Mouse (Mus musculus): ENCODE results near the gene Gm20708.

DNA sequence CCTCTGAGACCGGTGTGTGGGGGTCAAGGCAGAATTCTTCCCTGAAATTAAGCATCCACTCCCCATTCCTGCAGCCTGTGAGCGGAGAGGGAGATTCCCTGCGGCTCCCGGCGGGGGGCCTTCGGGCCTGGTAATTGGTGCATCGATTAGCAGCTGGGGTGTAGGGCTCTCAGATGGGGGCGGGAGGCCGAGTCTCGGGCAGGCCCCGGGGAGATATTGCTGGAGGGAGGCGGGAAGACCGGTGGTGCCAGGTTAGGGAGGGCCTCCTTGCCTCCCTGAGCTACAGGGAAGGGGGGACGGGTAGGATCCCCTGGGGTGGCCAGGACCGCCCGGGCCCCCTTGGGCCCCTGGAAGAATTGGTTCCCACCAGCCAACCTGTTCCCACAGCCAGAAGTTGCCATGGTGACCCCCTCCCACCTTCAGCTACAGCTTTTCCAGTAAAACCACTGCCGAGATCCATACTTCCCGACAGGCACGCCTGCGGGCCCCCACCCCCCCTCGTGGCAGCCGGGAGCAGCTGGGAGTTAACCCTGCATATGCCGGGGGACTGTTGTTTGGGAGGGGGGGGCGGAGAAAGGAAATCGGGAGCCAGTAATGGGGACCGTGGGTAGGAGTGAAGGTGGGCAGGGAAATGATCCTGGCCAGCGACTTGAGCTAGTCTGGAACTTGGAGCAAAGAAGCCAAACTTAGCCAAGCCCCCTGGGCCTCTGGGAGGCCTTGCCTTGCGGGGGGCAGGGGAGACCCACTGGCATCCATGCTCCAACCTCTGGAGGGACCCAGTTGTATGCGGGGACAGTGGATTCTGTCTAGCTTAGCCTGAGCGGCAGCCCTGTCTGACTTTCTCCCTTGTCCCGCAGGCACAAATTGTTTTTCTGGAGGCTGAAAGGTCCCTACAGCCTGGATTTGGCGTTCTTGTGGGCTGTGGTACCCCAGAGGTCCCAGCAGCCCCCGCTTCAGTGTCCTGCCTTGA is 79.7 kb downstream of the Gm20708 start:
- no peak for TF ChIP-seq POLR2A (IDR thresholded peaks at IDR 0.05; ENCODE audit: insufficient read length, low read depth)
- TF ChIP-seq TCF12 (IDR thresholded peaks at IDR 0.05; ENCODE audit: insufficient read depth, poor library complexity, severe bottlenecking): no peak
- TF ChIP-seq E2F4 (IDR thresholded peaks at IDR 0.05; ENCODE audit: insufficient read depth): no peak
- TF ChIP-seq MAX (IDR thresholded peaks at IDR 0.05; ENCODE audit: low read depth): no peak
- TF ChIP-seq MYOD1 (IDR thresholded peaks at IDR 0.05; ENCODE audit: control insufficient read depth in 1 of 3, insufficient read length in 2 of 3, low read depth in 2 of 3): peak in 2 of 3 experiments; percentile 28 to 59
- TF ChIP-seq POLR2AphosphoS2 (IDR thresholded peaks at IDR 0.05; ENCODE audit: insufficient read length, low read depth): no peak
- TF ChIP-seq TCF3 (IDR thresholded peaks at IDR 0.05; ENCODE audit: insufficient read length, low read depth): no peak
- no peak for TF ChIP-seq CEBPB (IDR thresholded peaks at IDR 0.05; ENCODE audit: insufficient read depth, poor library complexity, severe bottlenecking)
